Mouse (Mus musculus) lung, embryonic 16.5 days (tissue): ENCODE results near the gene Fto. TPM values are rescaled to one million over a fixed set of nuclear protein-coding genes. Genes with fewer than 3 reads are reported as not detected.

ENCODE experiments used
- ATAC-seq: fragments of 200-750 bp; cut with Nextera tagmentation; 2 replicates; pipeline ENCODE4 v1.8.0; 2017; ENCODE audit warnings: low read depth, mild to moderate bottlenecking, moderate library complexity
- H3K27ac ChIP-seq: fragments of 300-500 bp; sonication (generic); 2 replicates; pipeline ENCODE4 v1.5.1; 2014; ENCODE audit warnings: mild to moderate bottlenecking, control low read depth, low read length
- H3K27me3 ChIP-seq: fragments of 300-500 bp; sonication (generic); 2 replicates; pipeline ENCODE4 v1.6.1; 2014; ENCODE audit warnings: low read depth, low read length, mixed read lengths; ENCODE audit not compliant: control insufficient read depth, insufficient read depth
- H3K36me3 ChIP-seq: fragments of 300-500 bp; sonication (generic); 2 replicates; pipeline ENCODE4 v1.6.1; 2014; ENCODE audit warnings: low read length; ENCODE audit not compliant: control insufficient read depth, insufficient read depth
- H3K4me1 ChIP-seq: fragments of 300-500 bp; sonication (generic); replicated peaks from 2 replicates; pipeline ENCODE4 v1.6.1; 2014; ENCODE audit warnings: low read length, mixed read lengths; ENCODE audit not compliant: control insufficient read depth, insufficient read depth
- H3K4me2 ChIP-seq: fragments of 300-500 bp; sonication (generic); 2 replicates; pipeline ENCODE4 v1.6.1; 2014; ENCODE audit warnings: low read depth, low read length, control low read depth
- H3K4me3 ChIP-seq: fragments of 300-500 bp; sonication (generic); 2 replicates; pipeline ENCODE4 v1.5.1; 2014; ENCODE audit warnings: mild to moderate bottlenecking, low read length, control low read depth
- H3K9ac ChIP-seq: fragments of 300-500 bp; sonication (generic); 2 replicates; pipeline ENCODE4 v1.6.1; 2014; ENCODE audit warnings: low read length, control low read depth
- H3K9me3 ChIP-seq: fragments of 300-500 bp; sonication (generic); 2 replicates; pipeline ENCODE4 v1.6.1; 2016; ENCODE audit warnings: low read length; ENCODE audit not compliant: control insufficient read depth
- WGBS: fragments of 180-500 bp; shearing (Covaris S2); extraction: QIAGEN DNeasy Blood & Tissue Kit; methylation state at CpG from one replicate; pipeline ENCODE4 v1.1.7; 2014; 5-methylcytosine and 5-hydroxymethylcytosine counted together
- polyA plus RNA-seq: library from polyadenylated mRNA; unstranded; fragments of >200 nt; fragmentation: Nextera tagmentation; extraction: Ambion mirVana; gene quantifications from 2 replicates; pipeline ENCODE4 v1.2.1, GENCODE M21; 2015

Fto gene
- polyA plus RNA-seq, 1 experiment from 2014 or later: 97.2 TPM

- Histone ChIP-seq H3K27ac (no peak overlapping the region), H3K9me3 (no peaks in the 10 kb centered on the region), H3K4me2 (no peak overlapping the region), H3K4me1 (no peaks in the 10 kb centered on the region), H3K36me3 (no peaks in the 10 kb centered on the region), H3K4me3 (no peak overlapping the region), H3K27me3 (no peaks in the 10 kb centered on the region), H3K9ac (no peak overlapping the region)
- no peak for ATAC-seq
- 84% methylated on average over 11 of the region's 11 CpGs for WGBS
Measured at GRCm38 (mm10) chr8:91647959-91648358, 334.6 kb downstream of the Fto start.

- Histone ChIP-seq H3K4me3 (no peak overlapping the region), H3K4me1 (no peaks in the 10 kb centered on the region), H3K36me3 (no peaks in the 10 kb centered on the region), H3K27ac (no peak overlapping the region), H3K9ac (no peak overlapping the region), H3K27me3 (no peaks in the 10 kb centered on the region), H3K4me2 (no peak overlapping the region), H3K9me3 (no peaks in the 10 kb centered on the region)
- no peak for ATAC-seq
- WGBS: 30% methylated on average over 9 of the region's 9 CpGs
Measured at GRCm38 (mm10) chr8:91648776-91649175, 335.5 kb downstream of the Fto start.

GRCm38 (mm10) chr8:91653561-91653960 is 340.2 kb downstream of the Fto start:
- 49% methylated on average over 3 of the region's 3 CpGs for WGBS
- no peak overlapping the region for H3K9ac ChIP-seq
- H3K36me3 ChIP-seq: no peaks in the 10 kb centered on the region
- ATAC-seq: no peak
- H3K4me2 ChIP-seq: no peak overlapping the region
- H3K27ac ChIP-seq: no peak overlapping the region
- no peak overlapping the region for H3K4me3 ChIP-seq
- no peaks in the 10 kb centered on the region for H3K4me1 ChIP-seq
- H3K27me3 ChIP-seq: no peaks in the 10 kb centered on the region
- H3K9me3 ChIP-seq: 0 out of 2 replicates have a peak, but pooled peaks cover under 1% of the 10 kb centered on the region

- Histone ChIP-seq H3K27me3 (no peaks in the 10 kb centered on the region), H3K9ac (no peak overlapping the region), H3K4me2 (no peak overlapping the region), H3K27ac (no peak overlapping the region), H3K4me3 (no peak overlapping the region), H3K9me3 (0 out of 2 replicates have a peak, but pooled peaks cover 4% of the 10 kb centered on the region), H3K4me1 (no peaks in the 10 kb centered on the region), H3K36me3 (no peaks in the 10 kb centered on the region)
- ATAC-seq: no peak
- WGBS: 87% methylated on average over 9 of the region's 9 CpGs
Measured at GRCm38 (mm10) chr8:91657381-91657780, 344.1 kb downstream of the Fto start.

GRCm38 (mm10) chr8:91660879-91661278 is 347.6 kb downstream of the Fto start:
- H3K36me3 ChIP-seq: no peaks in the 10 kb centered on the region
- 0 out of 2 replicates have a peak, but pooled peaks cover 4% of the 10 kb centered on the region for H3K9me3 ChIP-seq
- no peaks in the 10 kb centered on the region for H3K27me3 ChIP-seq
- no peak overlapping the region for H3K9ac ChIP-seq
- no peak overlapping the region for H3K4me3 ChIP-seq
- no peak overlapping the region for H3K27ac ChIP-seq
- no peak overlapping the region for H3K4me2 ChIP-seq
- H3K4me1 ChIP-seq: no peaks in the 10 kb centered on the region
- WGBS: 58% methylated on average over 8 of the region's 8 CpGs
- peak; percentile 38; the same call in 1 of the 2 replicates for ATAC-seq

GRCm38 (mm10) chr8:91669461-91670071 is 356.2 kb downstream of the Fto start:
- Histone ChIP-seq H3K4me2 (no peak overlapping the region), H3K36me3 (no peaks in the 10 kb centered on the region), H3K27ac (no peak overlapping the region), H3K9me3 (no peaks in the 10 kb centered on the region), H3K9ac (no peak overlapping the region), H3K27me3 (no peaks in the 10 kb centered on the region), H3K4me3 (no peak overlapping the region), H3K4me1 (no peaks in the 10 kb centered on the region)
- ATAC-seq: no peak
- 88% methylated on average over 16 of the region's 16 CpGs for WGBS

GRCm38 (mm10) chr8:91676928-91677327 is 363.6 kb downstream of the Fto start:
- no peak overlapping the region for H3K4me3 ChIP-seq
- H3K36me3 ChIP-seq: no peaks in the 10 kb centered on the region
- H3K4me2 ChIP-seq: no peak overlapping the region
- no peak overlapping the region for H3K9ac ChIP-seq
- H3K4me1 ChIP-seq: no peaks in the 10 kb centered on the region
- H3K27ac ChIP-seq: no peak overlapping the region
- whole genome bisulfite sequencing: 68% methylated on average over 3 of the region's 3 CpGs
- no peaks in the 10 kb centered on the region; the same call in 1 of the 2 replicates for H3K27me3 ChIP-seq
- no peak for ATAC-seq
- H3K9me3 ChIP-seq: no peaks in the 10 kb centered on the region

GRCm38 (mm10) chr8:91679451-91679850 is 366.1 kb downstream of the Fto start:
- no peak overlapping the region for H3K27ac ChIP-seq
- no peaks in the 10 kb centered on the region; the same call in 1 of the 2 replicates for H3K27me3 ChIP-seq
- no peak overlapping the region for H3K4me2 ChIP-seq
- H3K36me3 ChIP-seq: no peaks in the 10 kb centered on the region
- H3K4me3 ChIP-seq: no peak overlapping the region
- ATAC-seq: no peak
- H3K9me3 ChIP-seq: no peaks in the 10 kb centered on the region
- H3K4me1 ChIP-seq: no peaks in the 10 kb centered on the region
- WGBS: 69% methylated on average over 15 of the region's 15 CpGs
- no peak overlapping the region for H3K9ac ChIP-seq

GRCm38 (mm10) chr8:91680125-91680524 is 366.8 kb downstream of the Fto start:
- Histone ChIP-seq H3K4me1 (no peaks in the 10 kb centered on the region; the same call in 1 of the 2 replicates), H3K4me2 (no peak overlapping the region), H3K9me3 (no peaks in the 10 kb centered on the region), H3K27me3 (no peaks in the 10 kb centered on the region; the same call in 1 of the 2 replicates), H3K9ac (no peak overlapping the region), H3K4me3 (no peak overlapping the region), H3K36me3 (no peaks in the 10 kb centered on the region), H3K27ac (no peak overlapping the region)
- WGBS: 78% methylated on average over 5 of the region's 5 CpGs
- no peak for ATAC-seq
